Mouse (Mus musculus): ENCODE results near the gene Bcl11a. TPM values are rescaled to one million over a fixed set of nuclear protein-coding genes. Genes with fewer than 3 reads are reported as not detected.
"Not testable (repeated sequence)": the region's sequence is repeated elsewhere in the genome, so short reads cannot be mapped to it uniquely, and the experiment has no call there.

The Bcl11a gene
- total RNA-seq, 2 experiments from 2014 or later, result 0.04 to 0.18 TPM

GRCm38 (mm10) chr11:24128001-24128400 lies 50.1 kb downstream of the Bcl11a start:
- DNase-seq, result no peak
- intact Hi-C loops (cut with DNase I; ENCODE audit: low total_unique reads), result no loop called here

DNA sequence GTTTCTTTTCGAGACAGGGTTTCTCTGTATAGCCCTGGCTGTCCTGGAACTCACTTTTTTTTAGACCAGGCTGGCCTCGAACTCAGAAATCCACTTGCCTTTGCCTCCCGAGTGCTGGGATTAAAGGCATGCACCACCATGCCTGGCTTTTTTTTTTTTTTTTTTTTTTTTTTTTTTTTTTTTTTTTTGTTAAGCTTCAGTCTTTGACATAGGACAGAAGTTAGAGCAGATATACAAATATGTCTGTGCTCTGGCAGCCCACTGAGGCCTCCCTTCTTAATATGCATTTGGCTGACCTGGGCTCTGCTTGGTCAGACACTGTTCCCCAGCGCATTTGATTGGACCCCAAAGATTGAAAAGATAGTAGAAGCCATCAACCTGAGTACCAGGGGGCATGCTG lies 51.0 kb downstream of the Bcl11a start:
- intact Hi-C loops (cut with DNase I; ENCODE audit: low total_unique reads); DNase-seq: not testable (repeated sequence)

DNA sequence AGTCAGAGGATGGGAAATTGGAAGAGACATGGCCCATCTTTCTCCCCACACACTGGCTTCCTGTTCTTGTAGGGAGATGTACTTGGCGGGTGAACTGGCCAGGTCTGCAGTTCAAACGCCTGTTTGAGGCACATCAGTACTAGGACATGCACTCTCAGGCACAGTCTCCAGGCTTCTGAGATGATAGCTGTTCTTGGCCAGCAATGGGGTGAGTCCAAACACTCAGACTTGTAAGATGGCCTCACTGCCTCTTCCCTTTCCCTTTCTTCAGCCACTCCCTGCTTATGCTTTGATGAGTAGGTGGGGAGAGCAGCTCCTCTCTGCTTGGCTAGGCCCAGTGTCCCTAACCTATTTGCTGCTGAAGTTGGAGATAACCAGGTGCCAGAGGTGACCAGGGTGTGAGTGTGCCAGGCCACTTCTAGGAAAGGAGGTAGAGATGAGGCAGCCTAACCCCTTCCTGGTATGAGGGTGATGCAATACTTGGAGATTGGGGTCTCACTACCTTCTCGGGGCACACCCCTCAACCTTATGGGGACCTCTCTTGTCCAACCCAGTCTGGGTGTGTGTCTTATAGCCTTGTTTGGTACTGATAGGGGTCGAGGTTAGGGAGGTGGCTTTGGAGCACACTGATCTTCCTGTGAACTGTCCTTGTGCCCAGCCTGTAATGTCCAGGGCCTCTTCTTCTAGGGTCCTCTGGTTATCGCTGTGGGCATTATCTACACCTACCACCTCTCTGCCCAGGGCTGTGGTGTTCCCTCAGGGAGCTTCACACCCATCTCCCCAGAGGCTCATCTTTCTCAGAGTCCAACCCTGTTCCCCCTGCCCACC lies 51.7 kb downstream of the Bcl11a start:
- DNase-seq, result no peak
- intact Hi-C loops (cut with DNase I; ENCODE audit: low total_unique reads), result no loop called here

DNA sequence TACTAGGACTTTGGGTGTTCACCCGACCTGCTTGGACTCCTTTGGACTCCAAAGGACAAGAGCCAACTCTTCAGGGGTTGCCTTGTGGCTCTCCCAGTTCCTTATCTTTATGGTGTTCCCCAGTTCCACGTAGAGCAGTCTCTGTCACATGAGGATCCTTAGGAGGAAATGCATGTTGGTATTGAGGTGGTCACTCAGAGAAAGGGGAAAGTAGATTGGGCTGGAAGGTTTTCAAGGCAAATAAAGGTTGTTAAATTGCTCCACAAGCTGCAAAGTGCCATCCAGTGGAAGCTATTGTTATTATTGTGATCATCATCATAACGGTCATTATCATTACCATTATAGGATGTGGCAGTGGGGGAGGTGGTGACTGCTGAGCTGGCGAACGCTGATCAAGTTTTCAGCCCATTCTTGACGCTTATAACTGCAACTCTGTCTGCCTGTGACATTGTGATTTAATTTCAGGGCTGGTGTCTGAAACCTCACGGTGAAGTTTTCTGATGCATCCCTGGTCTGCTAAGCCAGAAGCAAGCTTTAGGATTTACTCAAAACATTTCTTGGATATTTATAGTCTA lies 52.4 kb downstream of the Bcl11a start:
- intact Hi-C loops (cut with DNase I; ENCODE audit: low total_unique reads), result no loop called here
- DNase-seq, result no peak

DNA sequence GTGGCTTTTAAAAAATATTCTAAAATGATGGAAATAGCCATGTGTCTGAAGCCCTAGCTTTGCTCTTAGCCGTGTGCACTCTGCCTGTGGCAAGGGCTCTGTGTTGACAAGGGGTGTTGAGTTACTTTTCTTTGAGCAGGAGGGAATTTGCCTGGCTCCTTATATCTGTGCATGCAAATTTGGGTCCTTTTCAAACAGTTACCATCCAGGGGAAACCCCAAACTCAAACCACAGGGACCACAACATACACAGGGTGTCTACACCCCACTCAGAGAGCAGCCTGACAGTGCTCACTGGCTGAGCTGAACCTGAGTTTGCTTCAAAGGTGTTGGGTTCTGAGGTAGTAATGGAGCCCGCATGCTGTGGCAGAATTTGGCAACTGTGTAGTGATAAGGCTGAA lies 54.0 kb downstream of the Bcl11a start:
- intact Hi-C loops (cut with DNase I; ENCODE audit: low total_unique reads), result no loop called here
- DNase-seq, result no peak

DNA sequence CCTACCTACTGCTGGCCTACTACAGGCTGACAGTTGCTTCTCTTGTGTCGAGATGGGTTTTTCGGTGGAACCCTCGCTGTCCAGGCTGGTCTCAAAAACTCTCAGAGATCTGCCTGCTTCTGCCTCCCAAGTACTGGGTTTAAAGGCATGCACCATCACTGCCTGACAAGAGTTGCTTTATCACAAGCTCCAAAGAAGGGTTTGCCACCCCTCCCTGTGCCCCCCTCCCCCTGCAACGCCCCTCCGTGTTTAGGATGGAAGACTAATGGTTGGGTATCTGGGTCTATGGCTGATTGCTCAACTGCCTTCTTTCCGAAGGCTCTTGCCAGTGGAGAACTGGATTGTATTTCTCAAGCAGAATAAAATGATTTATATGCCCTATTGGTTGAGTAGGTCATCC lies 54.5 kb downstream of the Bcl11a start:
- intact Hi-C loops (cut with DNase I; ENCODE audit: low total_unique reads), result no loop called here
- DNase-seq, result no peak

DNA sequence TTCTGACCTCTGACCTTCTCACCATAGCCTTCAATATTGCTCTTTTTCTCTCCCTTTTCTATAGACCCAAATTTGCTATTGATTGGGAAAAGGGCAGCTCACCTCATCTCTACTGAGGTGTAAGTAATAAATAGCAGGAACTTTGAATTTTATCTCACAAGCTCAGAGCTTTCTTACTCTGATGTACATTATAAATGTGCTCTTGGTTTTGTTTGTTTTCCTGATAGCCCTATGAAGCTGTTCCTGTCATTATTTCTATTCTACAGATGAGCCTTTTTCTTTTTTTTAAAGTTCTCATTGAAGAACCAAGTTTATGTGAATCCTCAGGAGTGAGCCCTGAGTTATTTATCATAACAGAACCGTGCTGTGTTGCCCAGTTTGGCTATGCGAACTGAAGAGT lies 55.0 kb downstream of the Bcl11a start:
- intact Hi-C loops (cut with DNase I; ENCODE audit: low total_unique reads), result no loop called here
- DNase-seq, result no peak

DNA sequence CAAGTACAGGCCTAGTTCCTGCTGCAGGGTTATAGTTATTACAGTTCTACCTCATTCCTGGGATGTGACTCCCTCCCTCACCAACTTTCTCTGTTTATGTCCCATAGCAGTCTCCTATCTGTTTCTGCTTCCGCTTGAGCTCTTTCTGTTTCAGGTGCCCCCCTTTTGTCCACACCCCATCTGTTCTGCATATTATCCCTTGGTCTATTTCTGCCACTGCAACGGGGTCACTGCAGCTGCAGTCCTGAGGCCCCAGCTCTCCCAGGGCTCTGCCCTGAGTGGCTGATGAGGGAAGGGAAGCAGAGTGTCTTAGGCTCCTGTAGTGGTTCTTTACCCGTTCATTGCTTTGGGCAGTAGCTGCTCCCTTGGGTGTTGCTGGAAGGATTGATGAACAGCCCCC lies 55.6 kb downstream of the Bcl11a start:
- no peak for DNase-seq
- intact Hi-C loops (cut with DNase I; ENCODE audit: low total_unique reads), result no loop called here

DNA sequence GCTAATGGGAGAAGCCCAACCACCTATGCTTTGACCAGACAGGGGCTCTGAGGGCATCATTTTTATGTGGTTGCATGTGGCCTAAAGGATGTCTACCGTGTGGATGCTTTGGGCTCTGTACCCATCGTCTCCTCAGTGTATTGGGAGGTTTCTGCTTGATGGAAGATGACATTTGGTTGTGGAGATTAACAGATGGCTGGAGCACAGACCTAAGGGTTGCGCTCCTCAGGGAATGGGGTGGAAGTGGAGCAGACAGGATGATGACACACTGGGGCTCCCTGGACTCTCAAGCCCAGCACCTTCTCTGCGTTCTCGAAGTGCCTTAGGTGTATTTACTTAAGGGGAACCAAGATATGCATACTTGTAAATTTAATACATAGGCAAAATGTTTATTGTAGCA lies 56.1 kb downstream of the Bcl11a start:
- intact Hi-C loops (cut with DNase I; ENCODE audit: low total_unique reads), result no loop called here
- no peak for DNase-seq

- intact Hi-C loops (cut with DNase I; ENCODE audit: low total_unique reads), result no loop called here
- no peak for DNase-seq
Observed at GRCm38 (mm10) chr11:24135244-24135643, 57.4 kb downstream of the Bcl11a start.

DNA sequence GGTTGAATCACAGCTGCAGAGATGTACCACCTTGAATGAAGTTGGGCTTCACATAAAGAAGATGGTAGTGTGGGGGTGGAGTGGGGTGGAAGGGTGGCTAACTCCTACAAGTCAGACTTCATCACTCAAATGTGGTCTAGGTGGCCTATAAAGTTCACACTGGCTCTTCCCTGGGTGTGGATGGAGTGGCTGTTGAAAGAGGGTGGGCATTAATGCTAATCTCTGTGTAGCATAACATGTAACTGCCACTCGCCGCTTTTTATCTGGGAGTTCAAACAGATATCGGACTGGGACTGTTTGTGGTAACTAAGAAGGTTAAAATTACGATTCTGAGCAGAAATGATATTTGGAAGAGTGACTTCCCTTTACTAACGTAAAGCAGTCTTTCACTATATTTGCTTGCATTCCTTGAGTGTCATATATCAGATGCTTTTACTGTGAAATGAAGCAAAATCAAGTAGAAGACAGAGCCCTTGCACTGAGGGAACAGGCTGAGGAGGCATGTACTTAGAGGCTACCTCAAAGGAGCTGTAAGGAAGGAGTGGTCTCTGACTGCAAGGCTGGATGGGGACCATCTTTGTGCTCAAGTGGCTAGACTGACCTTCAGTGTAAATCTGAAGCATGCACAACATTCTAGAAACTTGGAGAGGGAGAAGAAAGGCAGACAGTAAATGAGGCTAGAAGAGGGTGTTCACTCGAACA lies 58.4 kb downstream of the Bcl11a start:
- intact Hi-C loops (cut with DNase I; ENCODE audit: low total_unique reads), result no loop called here
- no peak for DNase-seq

- intact Hi-C loops (cut with DNase I; ENCODE audit: low total_unique reads), result no loop called here
- no peak for DNase-seq
Observed at GRCm38 (mm10) chr11:24137891-24138290, 60.0 kb downstream of the Bcl11a start.

DNA sequence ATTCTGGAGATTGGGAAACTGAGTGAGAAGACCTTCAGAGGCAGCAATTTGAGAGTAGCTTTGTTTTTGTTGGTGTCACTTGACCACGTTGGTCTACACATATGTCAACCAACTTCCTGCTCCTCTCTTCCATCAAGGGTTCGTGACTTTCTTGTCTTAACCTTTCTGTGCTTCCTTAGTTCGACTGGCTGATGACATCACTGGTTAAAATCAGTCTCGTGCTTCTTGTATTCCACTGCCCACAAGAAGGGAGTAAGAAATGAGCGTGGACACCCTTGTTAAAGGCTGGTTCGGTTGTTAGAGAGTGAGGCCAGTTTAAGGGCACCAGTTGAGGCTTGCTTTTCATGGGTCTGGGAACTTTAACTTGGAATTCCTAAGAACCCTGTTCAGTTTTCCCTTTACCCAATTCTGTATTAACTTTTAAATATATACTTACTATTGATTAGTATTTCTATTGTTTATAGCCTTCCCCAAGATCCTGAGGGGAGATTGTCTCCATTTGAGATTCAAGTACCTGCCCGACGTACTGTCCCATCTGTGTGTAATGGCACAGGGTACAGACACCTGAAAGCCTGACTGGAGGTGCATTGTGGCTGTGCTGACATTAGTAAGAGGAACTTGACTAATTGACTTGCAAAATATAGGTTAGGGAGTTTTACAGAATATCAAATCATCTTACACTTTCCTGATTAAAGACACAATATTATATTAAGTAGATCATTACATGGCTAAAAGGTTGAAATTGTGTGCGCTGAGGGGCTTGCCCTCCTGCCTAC lies 60.9 kb downstream of the Bcl11a start:
- intact Hi-C loops (cut with DNase I; ENCODE audit: low total_unique reads), result no loop called here

DNA sequence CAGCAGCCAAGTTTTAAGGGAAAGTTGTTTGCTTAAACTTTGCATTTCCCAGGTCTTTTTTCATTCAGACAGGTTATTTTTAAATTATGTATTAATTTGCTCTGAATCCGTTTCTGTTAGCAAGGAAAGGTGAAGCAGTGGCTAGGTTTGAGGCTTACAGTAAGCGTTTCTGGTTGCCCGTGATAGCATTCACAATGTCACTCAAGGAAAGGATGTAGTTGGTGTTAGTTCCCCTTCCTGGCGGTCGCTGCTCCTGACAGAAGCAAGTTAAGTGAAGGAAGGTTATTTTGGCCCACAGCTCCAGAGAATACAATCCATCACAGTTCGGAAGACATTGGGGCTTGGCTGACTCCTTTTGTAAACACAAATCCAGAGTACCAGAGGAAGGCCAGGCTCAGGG lies 61.6 kb downstream of the Bcl11a start:
- no peak for DNase-seq
- intact Hi-C loops (cut with DNase I; ENCODE audit: low total_unique reads), result no loop called here

More for the DNA sequence above, 60.9 kb downstream of the Bcl11a start:
- no peak for DNase-seq

DNA sequence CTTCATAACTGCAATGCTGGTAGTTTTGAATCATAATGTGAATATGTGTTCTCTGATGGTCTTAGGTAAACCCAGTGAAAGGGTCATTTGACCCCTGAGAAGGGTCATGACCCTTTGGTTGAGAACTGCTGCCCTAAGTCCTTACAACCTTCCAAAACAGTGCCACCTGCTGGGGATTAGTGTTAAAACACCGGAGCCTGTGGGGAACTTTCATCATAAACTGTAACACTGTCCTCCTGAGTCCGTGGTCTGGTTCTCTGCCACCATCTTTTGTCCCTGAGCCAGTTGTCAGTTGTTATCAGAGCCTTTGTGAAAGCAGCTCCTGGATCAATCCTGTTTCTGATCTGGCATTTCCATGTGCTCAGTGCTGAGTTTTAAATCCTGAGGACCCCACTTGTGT lies 62.1 kb downstream of the Bcl11a start:
- no peak for DNase-seq
- intact Hi-C loops (cut with DNase I; ENCODE audit: low total_unique reads), result no loop called here

DNA sequence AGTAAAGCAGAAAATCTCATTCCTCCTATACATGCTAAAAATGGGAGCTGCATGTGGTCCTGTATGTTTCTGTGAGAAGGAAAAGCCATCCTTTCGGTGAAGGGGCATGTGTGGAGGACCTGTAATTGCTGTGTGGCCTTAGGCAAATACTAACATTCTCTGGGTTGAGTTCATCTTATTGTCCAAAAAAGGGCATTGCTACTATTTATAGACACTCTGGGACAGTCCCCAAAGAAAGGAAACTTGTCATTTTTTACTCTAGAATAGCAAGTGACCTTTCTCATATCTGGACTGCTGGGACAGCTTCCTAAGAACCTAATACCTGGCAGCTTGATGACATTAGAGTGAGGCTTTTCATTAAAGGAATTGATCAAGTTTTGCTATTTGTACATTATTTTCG lies 63.1 kb downstream of the Bcl11a start:
- intact Hi-C loops (cut with DNase I; ENCODE audit: low total_unique reads), result no loop called here
- DNase-seq, result no peak

DNA sequence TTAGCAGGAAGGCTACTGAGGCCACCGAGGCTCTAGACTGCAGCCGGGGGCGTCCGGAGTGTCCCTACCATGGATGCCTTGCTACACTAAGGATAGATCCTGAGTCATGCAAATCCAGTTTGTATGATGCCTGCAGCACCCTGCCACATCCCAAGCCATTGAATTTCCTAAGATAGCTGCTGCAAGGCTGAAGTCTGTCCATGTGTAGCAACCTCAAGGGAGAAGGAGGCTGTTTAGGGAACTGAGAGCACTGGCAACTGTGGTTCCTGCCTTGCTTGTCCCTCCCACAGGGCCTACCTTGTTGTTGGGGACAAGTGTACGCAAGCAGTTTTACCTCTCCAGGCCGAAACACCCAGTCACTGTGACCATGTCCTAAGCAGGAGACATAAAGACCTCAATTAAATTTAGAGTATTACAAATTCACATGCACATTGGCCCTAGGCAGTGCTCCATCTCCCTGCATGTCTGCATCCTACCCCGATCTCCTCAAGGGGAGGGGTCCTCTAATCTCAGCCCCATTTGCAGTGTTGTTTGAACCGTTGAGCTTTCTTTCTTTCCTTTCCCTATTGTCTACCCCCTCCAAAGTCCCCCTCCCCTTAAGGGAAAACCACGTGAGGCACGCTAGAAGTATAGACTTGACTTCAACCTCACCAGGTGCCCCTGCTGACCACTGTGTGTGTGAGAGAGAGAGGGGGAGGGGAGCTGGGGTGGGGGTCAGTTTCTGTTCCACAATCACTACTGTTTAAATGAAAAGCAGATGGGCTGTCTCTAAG lies 63.8 kb downstream of the Bcl11a start:
- no peak for DNase-seq
- intact Hi-C loops (cut with DNase I; ENCODE audit: low total_unique reads), result no loop called here

DNA sequence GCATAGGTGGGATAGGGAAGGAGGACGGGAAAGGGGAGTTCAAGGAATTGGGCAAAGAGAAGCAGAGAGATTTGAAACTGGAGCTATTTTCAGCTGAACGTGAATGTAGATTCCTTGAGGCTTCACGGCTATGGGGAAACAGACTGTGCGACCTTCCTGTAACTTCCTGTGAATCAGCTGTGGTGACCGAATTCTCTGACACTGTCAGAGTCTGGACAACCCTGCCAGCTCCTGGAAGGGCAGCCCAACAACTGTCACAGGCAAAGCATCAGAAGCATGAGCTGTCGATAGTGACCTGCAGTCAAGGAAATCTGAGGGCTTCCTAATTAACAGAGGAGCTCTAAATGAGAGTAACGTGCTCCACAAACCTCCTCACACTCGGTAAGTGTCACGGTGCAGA lies 64.5 kb downstream of the Bcl11a start:
- no peak for DNase-seq
- intact Hi-C loops (cut with DNase I; ENCODE audit: low total_unique reads), result no loop called here

DNA sequence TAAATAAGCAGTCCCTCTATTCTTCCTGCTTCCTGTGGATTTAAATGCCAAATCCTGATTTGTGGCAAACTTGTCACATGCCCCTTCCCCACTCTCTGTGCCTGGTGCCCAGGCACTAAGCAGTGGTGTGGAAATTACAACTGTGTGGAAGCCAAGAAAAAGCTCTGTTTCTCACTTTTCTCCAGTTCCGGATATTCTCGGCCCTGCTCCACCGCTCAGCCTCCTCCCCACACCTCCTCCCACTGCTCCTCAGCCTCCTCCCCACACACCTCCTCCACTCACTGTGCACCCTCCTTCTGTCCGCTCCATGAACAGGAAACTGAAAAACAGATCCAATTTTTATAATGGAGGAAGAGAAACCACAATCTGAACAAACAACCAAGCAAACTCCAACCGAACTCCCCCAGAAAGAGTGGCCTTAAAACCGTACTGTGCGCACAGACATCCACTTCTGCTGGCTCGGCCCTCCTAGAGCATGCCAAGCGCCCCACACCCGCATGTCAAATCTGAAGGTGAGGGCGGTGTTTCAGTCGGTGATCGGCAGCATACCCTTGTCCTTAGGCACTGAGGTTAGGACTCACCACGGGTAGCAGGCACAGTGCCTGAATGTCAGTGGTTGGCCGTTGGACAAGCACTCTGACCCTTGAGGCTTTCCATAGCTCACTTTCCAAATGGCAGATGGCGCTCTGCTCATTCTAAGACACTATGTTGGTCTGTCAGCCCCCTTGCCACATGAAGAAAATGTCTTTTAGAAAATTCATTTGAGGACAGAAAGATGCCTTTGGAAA lies 66.5 kb downstream of the Bcl11a start:
- intact Hi-C loops (cut with DNase I; ENCODE audit: low total_unique reads), result no loop called here

More for the DNA sequence above, 66.5 kb downstream of the Bcl11a start:
- no peak for DNase-seq

Data from gastrocnemius, postnatal 14 days (tissue).